Mouse (Mus musculus) spleen, embryonic (tissue): ENCODE results near the gene Spocd1.
"Not testable (repeated sequence)": the region's sequence is repeated elsewhere in the genome, so short reads cannot be mapped to it uniquely, and the experiment has no call there.

ENCODE experiments used
- CTCF ChIA-PET: fragments of 350-600 bp; sonication (Branson Sonifier 250); formaldehyde crosslinking; loops from one replicate; lab custom pipeline; 2022; lab: Charles Lee

The Spocd1 gene

DNA sequence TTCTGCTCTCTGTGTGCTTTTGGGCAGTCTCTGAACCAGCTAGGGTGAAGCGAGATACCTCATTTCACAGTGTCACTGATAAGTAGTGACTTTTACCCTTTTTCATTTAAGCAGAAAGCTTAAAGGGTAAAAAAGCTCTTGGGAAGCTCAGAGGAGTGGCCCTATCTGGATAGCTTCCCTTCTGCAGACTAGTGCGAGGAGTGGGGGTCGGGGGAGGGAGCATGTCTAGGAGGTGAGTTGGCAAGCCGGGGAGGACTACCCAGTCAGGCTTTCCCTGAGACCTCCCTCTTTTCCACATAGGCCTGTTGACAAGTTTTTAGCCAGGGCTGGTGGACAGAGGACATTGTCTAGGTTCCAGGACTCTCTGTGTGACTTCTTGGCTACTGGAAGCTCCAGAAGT lies at the start of gene Spocd1:
Gene Spocd1, plus strand, starts transcription at position 301 of the 400 bp plus-strand sequence.
- CTCF ChIA-PET, result interaction anchor here (0.5 to 1.2 kb wide), 8 partner anchors 45 to 404 kb away, joined by 3 to 13 read pairs (median 4); no protein-coding TSS in a partner anchor

GRCm38 (mm10) chr4:129880615-129881014 lies 48.4 kb upstream of the Spocd1 start:
- CTCF ChIA-PET, result interaction anchor here (0.5 kb wide), 1 partner anchor 78 kb away, joined by 4 read pairs; no protein-coding TSS in a partner anchor

DNA sequence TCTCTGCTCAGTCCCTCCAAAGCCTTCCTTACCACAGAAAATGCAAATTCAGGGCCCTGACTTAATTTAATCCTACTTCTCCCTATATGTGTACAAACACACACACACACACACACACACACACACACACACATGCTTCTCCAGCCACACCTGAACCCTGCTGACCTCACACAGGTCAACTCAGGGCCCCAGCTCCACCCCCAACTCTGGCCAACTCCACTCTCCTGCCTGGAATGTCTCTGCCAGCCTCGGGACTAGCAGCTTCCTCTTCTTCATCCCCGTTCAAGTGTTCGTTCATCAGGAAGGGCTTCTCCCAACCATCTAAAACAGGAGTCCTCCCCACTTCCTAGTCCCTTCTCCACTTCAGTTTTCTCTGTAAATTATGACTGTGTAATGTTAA lies 47.4 kb upstream of the Spocd1 start:
- CTCF ChIA-PET, result interaction anchor here (0.6 to 0.7 kb wide), 5 partner anchors 14 to 124 kb away, joined by 3 to 5 read pairs (median 3); no protein-coding TSS in a partner anchor

DNA sequence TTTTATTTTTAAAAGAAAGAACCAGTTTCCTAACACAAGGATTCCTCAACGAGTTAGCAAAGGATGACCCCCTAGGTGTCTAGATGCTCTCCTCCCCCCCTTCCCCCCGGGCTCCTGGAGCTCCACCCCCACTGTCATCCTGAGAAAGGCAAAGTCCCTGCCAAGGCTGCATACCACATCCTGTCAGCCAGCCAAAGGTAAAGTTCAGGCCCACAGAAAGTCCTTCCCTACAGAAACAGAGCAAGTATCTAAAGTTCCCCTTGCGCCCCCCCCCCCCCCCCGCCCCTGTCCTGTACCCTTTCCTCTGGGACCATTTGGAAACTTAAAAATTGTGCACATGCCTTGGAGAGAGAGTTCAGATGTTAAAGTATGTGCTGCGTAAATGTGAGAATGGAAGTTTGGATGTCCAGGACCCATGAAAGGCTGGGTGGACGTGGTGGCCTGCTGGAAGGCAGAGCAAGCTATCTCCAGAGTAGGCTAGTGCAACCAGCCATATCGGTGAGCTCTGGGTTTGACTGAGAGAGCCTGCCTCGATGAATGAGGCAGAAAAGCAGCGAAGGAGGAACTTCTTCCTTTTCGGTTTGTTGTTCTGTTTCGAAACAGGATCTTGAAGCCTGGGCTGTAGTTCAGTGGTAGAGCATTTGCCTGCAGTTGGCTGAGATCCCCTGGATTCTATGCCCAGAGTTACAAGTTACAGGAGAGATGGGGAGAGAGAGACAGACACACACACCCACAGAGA lies 46.3 kb upstream of the Spocd1 start:
- CTCF ChIA-PET, result interaction anchor here (0.6 to 0.9 kb wide), 2 partner anchors 28 to 46 kb away, joined by 3 read pairs; partner anchors contain the start of gene Spocd1

GRCm38 (mm10) chr4:129884041-129884930 lies 44.8 kb upstream of the Spocd1 start:
- CTCF ChIA-PET, result interaction anchor here (1.0 kb wide), 2 partner anchors 31 to 44 kb away, joined by 3 to 4 read pairs; no protein-coding TSS in a partner anchor

GRCm38 (mm10) chr4:129889661-129890060 lies 39.4 kb upstream of the Spocd1 start:
- CTCF ChIA-PET, result interaction anchor here (0.7 kb wide), 1 partner anchor 37 kb away, joined by 3 read pairs; no protein-coding TSS in a partner anchor

DNA sequence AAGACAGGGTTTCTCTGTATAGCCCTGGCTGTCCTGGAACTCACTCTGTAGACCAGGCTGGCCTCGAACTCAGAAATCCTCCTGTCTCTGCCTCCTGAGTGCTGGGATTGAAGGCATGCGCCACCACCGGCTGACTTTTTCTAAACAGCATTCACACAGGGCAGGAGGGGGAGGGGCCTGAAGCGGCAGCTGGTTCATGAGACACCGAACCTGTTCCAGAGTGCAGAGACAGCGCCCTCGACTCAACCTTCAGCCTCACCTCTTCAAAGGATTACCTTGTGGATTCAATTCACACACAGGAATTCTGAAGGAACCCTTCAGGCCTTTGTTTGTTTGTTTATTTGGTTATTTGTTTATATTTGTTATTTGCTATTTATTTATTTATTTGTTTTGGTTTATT lies 39.0 kb upstream of the Spocd1 start:
- CTCF ChIA-PET, result interaction anchor here (0.7 kb wide), 1 partner anchor 37 kb away, joined by 3 read pairs; no protein-coding TSS in a partner anchor

DNA sequence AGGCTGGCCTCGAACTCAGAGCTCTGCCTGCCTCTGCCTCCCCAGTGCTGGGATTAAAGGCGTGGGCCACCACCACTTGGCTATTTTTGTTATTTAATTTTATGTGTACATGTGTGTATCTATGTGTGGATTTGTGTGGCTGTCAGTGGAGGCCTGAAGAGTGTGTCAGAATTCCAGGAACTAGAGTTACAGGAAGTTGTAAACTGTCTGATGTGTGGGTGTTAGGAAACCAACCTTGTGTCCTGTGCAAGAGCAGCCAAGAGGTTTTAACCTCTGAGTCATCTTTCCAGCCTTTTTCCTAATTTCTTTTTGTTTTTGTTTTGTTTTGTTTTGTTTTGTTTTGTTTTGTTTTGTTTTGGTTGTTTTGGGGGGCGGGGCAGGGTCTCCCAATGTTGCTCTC lies 34.2 kb upstream of the Spocd1 start:
- CTCF ChIA-PET, result no interaction called here

DNA sequence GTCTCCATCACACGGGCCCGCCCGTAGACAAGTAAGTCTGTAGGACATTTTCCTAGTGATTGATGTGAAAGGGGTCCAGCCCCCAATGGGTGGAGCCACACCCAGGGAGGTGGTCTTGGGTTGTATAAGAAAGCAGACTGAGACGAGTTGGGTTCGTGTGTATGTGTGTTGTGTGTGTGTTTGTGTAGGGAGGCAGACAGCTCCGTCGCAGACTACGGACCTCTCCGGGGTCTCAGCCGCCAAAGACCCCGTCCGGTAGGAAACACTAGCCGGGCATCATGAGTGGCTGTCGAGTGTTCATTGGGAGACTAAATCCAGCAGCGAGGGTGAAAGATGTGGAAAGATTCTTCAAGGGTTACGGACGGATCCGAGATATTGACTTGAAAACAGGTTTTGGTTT lies 30.2 kb upstream of the Spocd1 start:
- CTCF ChIA-PET, result not testable (repeated sequence)

- CTCF ChIA-PET, result no interaction called here
These were observed 26.7 kb upstream of the Spocd1 start for GRCm38 (mm10) chr4:129902394-129902793.

DNA sequence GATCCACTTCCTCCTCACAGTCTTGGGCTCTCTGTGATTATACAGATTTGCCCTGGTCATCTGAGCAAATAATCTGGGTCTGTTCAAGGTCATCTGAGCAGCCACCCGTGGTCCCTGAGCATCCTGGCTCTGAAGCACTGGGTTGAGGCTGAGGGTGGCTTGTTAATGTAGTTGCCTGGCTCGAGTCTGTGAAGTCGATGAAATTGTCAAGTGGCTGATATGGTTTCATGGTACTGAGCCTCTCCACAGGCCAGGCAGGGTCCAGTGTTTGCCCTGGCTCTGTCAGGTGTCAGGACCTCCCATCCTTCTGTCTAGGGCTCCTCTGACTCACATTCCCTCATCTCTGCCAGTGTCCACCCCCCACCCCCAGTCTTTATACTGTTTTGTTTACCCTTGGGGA lies 25.5 kb upstream of the Spocd1 start:
- CTCF ChIA-PET, result no interaction called here

GRCm38 (mm10) chr4:129905032-129905431 lies 24.0 kb upstream of the Spocd1 start:
- CTCF ChIA-PET, result no interaction called here

DNA sequence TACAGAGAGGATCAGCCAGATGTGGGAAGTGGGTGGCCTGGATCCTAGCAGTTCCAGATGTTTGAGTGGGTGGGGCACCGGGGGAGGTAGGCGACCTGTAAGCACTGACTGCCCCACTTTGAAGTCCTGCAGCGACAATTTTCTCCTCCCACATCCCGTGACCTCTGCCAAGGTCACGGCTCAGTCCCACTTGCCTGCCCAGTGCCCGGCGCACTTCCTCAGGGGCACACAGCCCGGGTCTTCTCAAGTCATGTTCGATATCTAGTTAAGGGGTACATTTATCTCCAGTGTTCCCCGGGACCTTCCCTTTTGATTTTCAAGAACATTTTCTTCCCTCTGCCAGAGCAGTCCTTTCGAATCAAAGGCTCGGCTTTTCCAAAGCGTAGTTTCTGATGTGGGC lies 23.0 kb upstream of the Spocd1 start:
- CTCF ChIA-PET, result no interaction called here

GRCm38 (mm10) chr4:129908836-129909235 lies 20.2 kb upstream of the Spocd1 start:
- CTCF ChIA-PET, result interaction anchor here (0.5 to 0.6 kb wide), 2 partner anchors 142 to 645 kb away, joined by 3 to 12 read pairs; no protein-coding TSS in a partner anchor

GRCm38 (mm10) chr4:129909261-129909731 lies 19.8 kb upstream of the Spocd1 start:
- CTCF ChIA-PET, result interaction anchor here (0.5 to 0.8 kb wide), 3 partner anchors 15 to 645 kb away, joined by 3 to 12 read pairs (median 3); no protein-coding TSS in a partner anchor

- CTCF ChIA-PET, result interaction anchor here (0.5 to 0.9 kb wide), 4 partner anchors 31 to 203 kb away, joined by 3 to 4 read pairs (median 4); no protein-coding TSS in a partner anchor
These were observed 16.1 kb upstream of the Spocd1 start for GRCm38 (mm10) chr4:129912998-129913397.

DNA sequence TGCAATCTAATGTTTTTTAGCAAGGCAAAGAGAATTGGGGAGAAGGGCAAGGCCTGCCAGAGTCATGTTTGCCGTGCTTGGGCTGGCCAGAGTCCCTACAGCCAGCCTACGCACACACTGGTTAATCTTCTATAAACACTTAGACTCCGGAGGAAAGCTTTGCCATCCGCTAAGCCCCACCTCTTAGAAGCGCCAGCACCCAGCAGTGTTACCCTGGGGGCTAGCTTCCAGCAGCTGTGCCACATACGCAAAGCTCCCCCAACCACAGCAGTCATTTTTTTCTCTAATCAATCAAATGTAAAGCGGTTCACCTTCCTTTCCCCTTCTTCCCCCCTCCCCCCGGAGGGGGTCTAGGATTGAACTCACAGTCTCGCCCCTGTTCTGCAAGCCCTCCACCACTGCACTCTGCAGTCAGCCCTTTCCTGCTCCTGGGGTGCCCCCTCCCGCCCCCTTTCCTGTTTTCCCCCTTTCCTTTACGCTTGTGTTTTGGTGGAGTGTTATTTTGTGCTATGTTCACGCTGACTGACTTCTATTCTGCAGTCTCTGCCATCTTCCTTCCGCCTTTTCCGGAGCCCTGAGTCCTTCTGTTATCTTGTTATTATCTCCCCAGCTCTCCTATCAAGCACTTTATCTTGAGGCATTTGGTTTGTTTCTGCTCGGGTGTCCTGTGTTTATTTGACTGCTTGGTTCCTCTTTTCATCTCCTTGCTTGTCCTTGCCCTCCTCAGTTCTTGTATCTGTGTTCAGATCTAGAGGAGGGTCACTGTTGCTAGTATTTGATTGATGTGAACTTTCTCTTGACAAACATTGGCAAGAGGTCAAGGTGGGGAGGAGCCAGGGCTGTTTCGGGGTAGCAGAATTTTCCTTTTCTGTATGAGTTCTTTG lies 15.0 kb upstream of the Spocd1 start:
- CTCF ChIA-PET, result interaction anchor here (0.6 to 0.9 kb wide), 3 partner anchors 69 to 165 kb away, joined by 3 to 4 read pairs (median 4); no protein-coding TSS in a partner anchor

- CTCF ChIA-PET, result no interaction called here
These were observed 14.4 kb upstream of the Spocd1 start for GRCm38 (mm10) chr4:129914686-129915085.

DNA sequence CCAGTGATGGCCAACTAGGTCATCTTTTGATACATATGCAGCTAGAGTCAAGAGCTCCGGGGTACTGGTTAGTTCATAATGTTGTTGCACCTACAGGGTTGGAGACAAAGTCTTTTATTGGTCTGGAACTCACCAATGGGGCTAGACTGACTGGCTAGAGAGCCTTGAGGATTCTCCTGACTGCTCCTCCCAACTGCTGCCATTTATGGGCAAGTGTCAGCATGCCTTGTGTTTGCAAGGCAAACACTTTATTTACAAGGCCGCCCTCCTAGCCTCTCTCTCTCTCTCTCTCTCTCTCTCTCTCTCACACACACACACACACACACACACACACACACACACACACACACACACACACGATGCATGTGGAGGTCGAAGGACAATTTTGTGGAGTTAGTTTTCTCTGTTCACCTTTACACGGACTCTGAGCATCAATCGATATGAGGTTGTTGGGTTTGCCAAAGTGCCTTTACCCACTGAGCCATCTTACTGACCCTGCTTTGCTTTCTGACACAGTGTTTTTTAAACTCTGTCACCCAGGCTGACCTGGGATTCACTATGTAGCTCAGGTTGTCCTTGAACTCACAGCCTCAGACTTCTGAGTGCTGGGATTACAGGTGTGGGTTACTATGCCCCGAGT lies 13.6 kb upstream of the Spocd1 start:
- CTCF ChIA-PET, result no interaction called here

DNA sequence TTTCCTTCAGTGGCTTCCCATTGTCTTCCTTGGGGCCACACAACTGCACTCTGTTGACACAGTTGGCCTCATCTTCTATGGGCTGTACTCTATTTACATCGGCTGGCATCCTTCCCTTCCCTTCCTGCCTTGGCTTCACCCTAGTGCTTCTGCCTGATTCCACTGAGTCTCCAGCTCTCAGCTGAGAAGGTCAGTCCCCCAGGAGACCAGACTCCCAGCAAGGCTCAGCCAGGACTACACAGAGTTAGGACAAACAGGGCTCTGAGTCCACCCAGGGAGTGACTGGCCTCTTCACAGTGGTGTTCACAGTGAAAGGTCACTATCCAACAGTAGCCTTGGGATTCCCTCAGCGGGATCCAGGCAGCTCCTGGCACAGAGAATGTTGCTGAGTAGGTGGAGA lies 12.9 kb upstream of the Spocd1 start:
- CTCF ChIA-PET, result no interaction called here
